Mouse (Mus musculus) embryo, embryonic 9.5 days (tissue): ENCODE results near the gene Flvcr1.
A peak's percentile ranks its signal among the peaks of the same experiment; 100 is the strongest.

ENCODE experiments used
- DNase-seq: peaks from one replicate; pipeline ENCODE4 v3.0.0-alpha.2; 2017; ENCODE audit errors: extremely low spot score

The Flvcr1 gene

DNA sequence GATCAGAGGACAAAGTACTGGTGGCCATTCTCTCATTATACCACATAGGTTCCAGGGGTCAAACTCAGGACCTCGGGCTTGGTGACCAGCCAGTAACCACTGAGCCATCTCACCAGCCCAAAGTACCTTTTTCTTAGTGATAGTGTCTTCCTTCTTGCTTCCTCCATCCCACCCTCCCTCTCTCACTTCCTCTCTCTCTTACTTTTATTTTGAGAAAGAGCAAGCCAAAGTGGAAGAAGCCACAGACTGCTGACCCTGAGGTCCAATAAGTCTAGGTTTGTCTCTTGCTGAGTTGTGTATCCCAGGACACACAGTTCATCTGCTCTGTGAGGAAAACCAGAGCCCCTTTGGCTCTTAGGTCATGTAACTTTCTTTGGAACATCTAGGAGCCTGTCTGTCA is 45.5 kb downstream of the Flvcr1 start:
- no peak for DNase-seq

DNA sequence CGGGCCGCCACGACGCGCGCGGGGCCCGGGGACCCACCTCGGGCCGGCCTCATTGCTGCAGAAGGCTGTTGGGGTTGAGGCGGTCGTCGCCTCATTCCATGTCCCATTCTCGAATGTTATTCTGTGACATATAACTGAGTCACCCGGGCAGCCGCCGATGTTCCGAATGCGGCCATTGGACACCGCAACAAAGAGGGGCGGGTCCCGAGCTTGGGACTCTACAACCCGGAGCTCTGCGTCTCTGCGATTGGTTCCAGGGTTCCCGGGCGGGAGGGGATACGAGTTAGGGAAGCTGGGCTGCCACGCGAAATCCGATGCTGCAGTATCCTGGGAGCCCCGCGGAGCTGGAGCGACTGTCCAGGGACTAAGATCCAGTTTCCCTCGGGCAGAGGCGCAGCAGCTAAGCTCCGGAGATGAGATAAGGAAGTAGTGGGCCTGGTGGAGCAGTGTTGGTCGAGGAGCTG is 46.8 kb downstream of the Flvcr1 start, which contains the start of gene Vash2:
TSS of gene Vash2 (minus strand) at position 197 of the 464 bp plus-strand sequence.
- DNase-seq, result peak; percentile 91

- peak; percentile 54 for DNase-seq
Measured at GRCm38 (mm10) chr1:190978511-190979073, 47.4 kb downstream of the Flvcr1 start.

DNA sequence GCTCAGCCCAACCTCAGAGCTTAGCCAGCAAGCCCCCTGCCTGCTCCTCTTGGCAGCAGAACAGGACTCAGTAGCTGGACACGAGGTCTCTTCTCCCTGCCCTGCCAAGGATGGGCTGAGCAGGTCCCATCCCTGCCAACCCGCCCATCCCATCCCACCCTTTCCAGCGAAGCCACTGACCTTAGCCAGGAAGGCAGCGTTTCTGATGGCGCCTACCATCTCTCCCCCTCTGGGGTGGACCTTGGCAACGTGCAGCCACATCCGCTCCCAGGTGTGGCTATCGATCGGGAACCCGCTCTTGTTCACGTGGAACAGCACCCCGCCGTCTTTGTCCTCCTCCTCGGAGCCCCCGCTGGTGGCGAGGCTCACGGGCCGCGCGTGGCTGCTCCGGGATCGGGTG is 48.0 kb downstream of the Flvcr1 start:
- no peak for DNase-seq

DNA sequence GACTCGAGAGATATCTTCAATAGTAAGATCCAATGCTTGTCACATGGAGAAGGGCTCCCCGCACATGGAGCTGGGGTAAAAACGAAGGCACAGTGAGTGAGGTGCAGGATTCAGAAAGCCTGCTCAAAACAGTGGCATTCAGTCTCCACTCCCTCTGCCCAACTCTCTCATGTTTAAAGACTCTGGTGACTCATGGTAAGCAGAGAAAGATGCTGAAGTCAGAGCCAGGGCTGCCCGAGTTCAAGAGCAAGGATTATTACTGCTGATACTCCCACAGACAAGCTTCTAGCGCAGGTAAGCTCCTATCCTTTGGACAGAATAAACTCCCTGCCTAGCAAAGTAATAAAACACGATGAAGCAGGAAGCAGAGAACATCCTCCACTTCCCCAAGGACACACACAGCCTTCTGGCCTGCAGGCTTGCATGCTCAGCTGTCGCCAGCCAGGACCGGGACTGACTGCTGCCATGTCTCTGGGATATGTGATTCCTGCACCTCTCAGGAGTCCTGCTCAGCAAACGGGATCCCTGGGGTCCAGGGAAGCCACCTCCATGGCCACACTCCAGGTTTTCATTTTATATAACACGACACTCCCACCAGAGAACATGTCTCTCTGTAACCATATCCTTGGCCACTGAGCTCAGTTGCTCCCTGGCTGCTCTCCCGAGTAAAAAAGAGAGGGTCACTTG is 48.9 kb downstream of the Flvcr1 start:
- no peak for DNase-seq

DNA sequence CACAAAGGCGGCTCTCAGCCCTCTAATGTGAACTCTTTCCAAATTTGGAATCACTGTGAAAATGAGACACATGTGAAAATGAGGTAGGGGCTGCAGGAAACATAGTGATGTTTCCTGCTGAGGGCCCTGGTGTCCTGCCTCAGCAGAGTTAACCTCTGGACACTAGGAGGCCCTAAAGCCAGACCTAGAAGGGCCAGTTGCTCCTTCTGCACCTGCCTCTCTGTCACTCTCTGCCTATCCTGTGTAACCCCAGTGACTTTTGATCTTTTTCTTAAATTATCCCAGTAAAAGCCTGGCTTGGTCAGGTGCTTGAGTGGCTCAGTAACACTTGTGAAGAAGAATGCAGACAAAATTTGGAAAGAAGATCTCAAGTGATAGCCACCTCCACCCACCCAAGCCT is 51.1 kb downstream of the Flvcr1 start:
- no peak for DNase-seq

GRCm38 (mm10) chr1:190974191-190974590 is 51.8 kb downstream of the Flvcr1 start:
- no peak for DNase-seq

DNA sequence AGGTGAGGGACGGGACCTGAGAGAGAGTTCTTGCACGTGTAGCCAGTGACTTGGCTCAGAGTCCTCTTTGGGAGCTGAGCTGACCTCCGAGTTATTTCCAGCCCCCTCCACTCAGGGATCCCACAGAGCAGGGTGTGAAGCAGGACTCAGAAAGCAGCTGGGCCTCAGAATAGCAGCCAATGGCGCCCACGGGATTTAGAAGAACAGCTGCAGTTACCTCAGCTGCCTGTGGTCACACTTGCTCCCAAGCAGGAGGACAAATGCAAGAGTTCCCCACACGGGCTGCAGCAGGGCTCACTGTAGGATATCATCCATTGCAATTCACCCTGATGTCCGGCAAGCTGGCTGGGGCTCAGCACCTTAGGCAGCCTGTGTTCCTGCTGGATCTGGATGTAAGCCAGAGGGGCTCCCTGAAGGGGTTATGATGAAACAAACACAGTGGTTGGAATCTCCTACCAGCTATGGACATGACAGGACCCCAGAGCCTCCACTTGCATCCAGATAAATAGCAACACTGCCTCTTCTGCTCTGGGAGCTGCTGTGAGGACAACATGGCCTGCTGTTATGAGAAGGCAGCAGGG is 53.3 kb downstream of the Flvcr1 start:
- no peak for DNase-seq

DNA sequence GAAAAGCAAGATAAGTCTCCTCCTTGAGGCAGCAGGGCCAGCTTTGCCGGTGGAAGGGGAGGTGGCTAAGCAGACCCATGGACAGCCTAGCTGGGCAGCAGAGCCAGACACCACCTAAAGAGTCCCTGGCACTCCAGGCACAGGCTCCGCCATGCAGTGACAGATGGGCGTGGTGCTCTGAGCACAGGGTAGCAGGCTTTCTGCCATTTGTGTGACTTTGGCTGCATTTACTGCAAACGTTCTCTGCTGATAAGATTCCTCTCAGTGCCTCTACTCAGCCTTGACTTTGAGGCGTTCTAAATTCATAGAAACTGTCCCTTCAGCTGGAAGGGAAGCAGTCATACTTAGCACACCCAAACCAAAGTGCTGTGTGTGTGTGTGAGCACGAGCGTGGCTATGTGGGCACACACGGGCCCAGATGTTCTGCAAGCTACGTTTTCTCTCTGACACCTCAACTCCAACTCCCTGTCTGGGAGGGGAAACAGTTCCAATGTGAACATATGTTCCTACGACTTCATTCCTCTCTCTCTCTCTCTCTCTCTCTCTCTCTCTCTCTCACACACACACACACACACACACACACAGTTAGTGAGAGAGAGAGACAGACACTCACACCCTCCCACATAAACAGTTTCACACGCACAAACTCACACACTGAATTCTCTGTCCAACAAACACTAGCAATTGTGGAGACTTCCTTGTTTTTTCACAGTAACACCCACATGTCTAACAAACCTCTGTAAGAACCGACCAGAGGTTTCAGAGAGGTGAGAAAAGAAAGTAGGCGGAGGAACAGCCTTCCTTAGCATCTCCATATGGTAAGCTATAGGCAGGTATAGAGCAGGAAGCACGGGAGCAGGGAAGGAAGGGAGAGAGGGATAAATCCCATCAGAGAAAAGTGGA is 54.0 kb downstream of the Flvcr1 start:
- DNase-seq, result no peak

GRCm38 (mm10) chr1:190968010-190968409 is 57.9 kb downstream of the Flvcr1 start:
- no peak for DNase-seq

GRCm38 (mm10) chr1:190964992-190965780 is 60.8 kb downstream of the Flvcr1 start:
- DNase-seq, result no peak

DNA sequence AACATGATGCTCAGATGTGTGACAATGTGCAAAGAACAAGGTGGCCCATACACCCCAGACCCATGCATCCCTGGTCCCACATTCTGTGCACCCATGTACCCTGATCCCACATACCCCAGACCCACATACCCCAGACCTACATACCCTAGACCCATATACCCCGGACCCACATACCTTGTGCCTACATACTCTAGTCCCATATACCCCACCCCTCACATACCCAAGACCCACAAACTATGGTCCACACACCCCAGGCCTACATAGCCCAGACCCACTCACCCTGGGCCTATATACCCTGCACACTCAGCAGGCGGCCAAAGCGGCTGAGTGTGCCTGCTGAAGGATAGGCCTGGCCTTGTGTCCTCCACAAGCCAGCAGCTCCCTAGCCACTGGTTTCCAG is 63.2 kb downstream of the Flvcr1 start:
- DNase-seq, result no peak

DNA sequence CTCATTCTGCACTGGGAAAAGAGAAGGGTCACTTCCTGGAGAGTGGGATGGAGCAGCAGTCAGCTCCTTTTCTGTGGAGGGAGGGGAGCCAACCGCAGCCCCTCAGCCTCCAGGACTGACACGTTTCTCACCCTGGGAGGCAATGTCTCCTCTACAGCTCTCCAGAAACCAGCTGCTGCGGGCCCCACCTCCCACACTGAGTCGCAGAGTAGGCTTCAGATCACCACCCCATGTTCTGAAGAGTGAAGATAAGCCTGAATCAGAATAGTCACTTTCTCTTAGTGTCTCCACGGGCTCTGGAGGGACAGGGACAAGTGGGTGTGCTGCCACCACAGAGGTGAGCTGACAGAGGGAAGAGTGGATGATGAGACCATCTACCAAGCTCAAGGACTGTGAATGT is 67.1 kb downstream of the Flvcr1 start:
- no peak for DNase-seq
